Mouse (Mus musculus) left cerebral cortex, adult 9 months (tissue): ENCODE data around the gene 1810013L24Rik.
A peak's percentile ranks its signal among the peaks of the same experiment; 100 is the strongest.
"Not testable (repeated sequence)": the region's sequence is repeated elsewhere in the genome, so short reads cannot be mapped to it uniquely, and the experiment has no call there.

Source experiments
- DNase-seq, 2 experiments: peaks; one replicate each; pipeline ENCODE4 v3.0.0; 2022; ENCODE audit warnings: low spot score in 2 of 2

The 1810013L24Rik gene

GRCm38 (mm10) chr16:8836876-8837275 lies 7.0 kb downstream of the 1810013L24Rik start:
- no peak for DNase-seq

- no peak for DNase-seq
Measured at GRCm38 (mm10) chr16:8837595-8837994, 7.7 kb downstream of the 1810013L24Rik start.

- no peak for DNase-seq
Measured at GRCm38 (mm10) chr16:8838921-8839320, 9.0 kb downstream of the 1810013L24Rik start.

- DNase-seq, result no peak
Measured at GRCm38 (mm10) chr16:8840557-8840956, 10.7 kb downstream of the 1810013L24Rik start.

- no peak for DNase-seq
Measured at GRCm38 (mm10) chr16:8842962-8843361, 13.1 kb downstream of the 1810013L24Rik start.

- no peak for DNase-seq
Measured at GRCm38 (mm10) chr16:8843580-8844175, 13.8 kb downstream of the 1810013L24Rik start.

GRCm38 (mm10) chr16:8845986-8846385 lies 16.1 kb downstream of the 1810013L24Rik start:
- DNase-seq, result no peak

- DNase-seq, result no peak
Measured at GRCm38 (mm10) chr16:8848309-8849068, 18.6 kb downstream of the 1810013L24Rik start.

- DNase-seq, result no peak
Measured at GRCm38 (mm10) chr16:8849929-8850328, 20.0 kb downstream of the 1810013L24Rik start.

GRCm38 (mm10) chr16:8855143-8855542 lies 25.2 kb downstream of the 1810013L24Rik start:
- no peak for DNase-seq

GRCm38 (mm10) chr16:8856820-8857219 lies 26.9 kb downstream of the 1810013L24Rik start:
- DNase-seq, result no peak

GRCm38 (mm10) chr16:8862336-8862987 lies 32.6 kb downstream of the 1810013L24Rik start:
- DNase-seq, result no peak

- DNase-seq, result no peak
Measured at GRCm38 (mm10) chr16:8864223-8864631, 34.3 kb downstream of the 1810013L24Rik start.

GRCm38 (mm10) chr16:8867406-8867955 lies 37.6 kb downstream of the 1810013L24Rik start:
- no peak for DNase-seq

GRCm38 (mm10) chr16:8868506-8868905 lies 38.6 kb downstream of the 1810013L24Rik start:
- DNase-seq, result no peak

GRCm38 (mm10) chr16:8869715-8870114 lies 39.8 kb downstream of the 1810013L24Rik start:
- DNase-seq, result peak in 1 of 2 experiments; percentile 82

GRCm38 (mm10) chr16:8871376-8871775 lies 41.5 kb downstream of the 1810013L24Rik start:
- no peak for DNase-seq

- no peak for DNase-seq
Measured at GRCm38 (mm10) chr16:8872019-8872418, 42.1 kb downstream of the 1810013L24Rik start.

GRCm38 (mm10) chr16:8872486-8872885 lies 42.6 kb downstream of the 1810013L24Rik start:
- no peak for DNase-seq

- no peak for DNase-seq
Measured at GRCm38 (mm10) chr16:8880076-8880475, 50.2 kb downstream of the 1810013L24Rik start.

- peak; percentile 77 to 95 for DNase-seq
Measured at GRCm38 (mm10) chr16:8883674-8884241, 53.9 kb downstream of the 1810013L24Rik start.

GRCm38 (mm10) chr16:8894214-8894613 lies 64.3 kb downstream of the 1810013L24Rik start:
- DNase-seq, result not testable (repeated sequence)
